Mouse (Mus musculus): Measurements from ENCODE around the gene Dscaml1. TPM values are rescaled to one million over a fixed set of nuclear protein-coding genes. Genes with fewer than 3 reads are reported as not detected.

Gene Dscaml1
- polyA plus RNA-seq, 2 experiments = not detected

GRCm38 (mm10) chr9:45500071-45500595 is 73.7 kb downstream of the Dscaml1 start:
- DNase-seq (ENCODE audit: low read depth in 3 of 3, low spot score in 3 of 3) (no peak), ATAC-seq (ENCODE audit: insufficient read depth) (no peak)
- H3K27me3 ChIP-seq (ENCODE audit: control insufficient read depth, insufficient read depth, low read length) = no peaks in the 10 kb centered on the region
- H3K36me3 ChIP-seq (replicated peaks; ENCODE audit: control insufficient read depth, insufficient read depth, low read depth) = no peaks in the 10 kb centered on the region
- no peak overlapping the region for H3K27ac ChIP-seq
- no peak overlapping the region for H3K9ac ChIP-seq (replicated peaks)
- WGBS (ENCODE audit: insufficient replicate concordance) = 51% methylated on average over 3 of the region's 3 CpGs
- no peak overlapping the region for H3K4me2 ChIP-seq (ENCODE audit: low read depth)
- no peak overlapping the region for H3K4me3 ChIP-seq (ENCODE audit: insufficient read depth in 1 of 2, low read depth in 2 of 2, low read length in 2 of 2)
- TF ChIP-seq CTCF (IDR thresholded peaks at IDR 0.05; ENCODE audit: low read depth) (no peak), EP300 (IDR thresholded peaks at IDR 0.05; ENCODE audit: low read depth) (no peak)
- no peaks in the 10 kb centered on the region for H3K9me3 ChIP-seq (ENCODE audit: control insufficient read depth, low read length)
- no peaks in the 10 kb centered on the region for H3K4me1 ChIP-seq (replicated peaks; ENCODE audit: control insufficient read depth in 2 of 2, insufficient read depth in 2 of 2, low read length in 1 of 2)

- Histone ChIP-seq H3K9ac (replicated peaks) (no peak overlapping the region), H3K27me3 (ENCODE audit: control insufficient read depth, insufficient read depth, low read length) (no peaks in the 10 kb centered on the region), H3K4me1 (replicated peaks; ENCODE audit: control insufficient read depth in 2 of 2, insufficient read depth in 2 of 2, low read length in 1 of 2) (peaks cover 0 to 9% of the 10 kb centered on the region in 2 experiments; a peak in 2 of 4 replicates), H3K4me3 (ENCODE audit: insufficient read depth in 1 of 2, low read depth in 2 of 2, low read length in 2 of 2) (no peak overlapping the region), H3K9me3 (ENCODE audit: control insufficient read depth, low read length) (no peaks in the 10 kb centered on the region), H3K27ac (no peak overlapping the region), H3K36me3 (replicated peaks; ENCODE audit: control insufficient read depth, insufficient read depth, low read depth) (no peaks in the 10 kb centered on the region), H3K4me2 (ENCODE audit: low read depth) (no peak overlapping the region)
- ATAC-seq (ENCODE audit: insufficient read depth) (no peak), DNase-seq (ENCODE audit: low read depth in 3 of 3, low spot score in 3 of 3) (no peak)
- 56% methylated on average over 5 of the region's 5 CpGs for WGBS (ENCODE audit: insufficient replicate concordance)
- no peak for TF ChIP-seq CTCF (IDR thresholded peaks at IDR 0.05; ENCODE audit: low read depth)
- TF ChIP-seq EP300 (IDR thresholded peaks at IDR 0.05; ENCODE audit: low read depth) = no peak
Measured at GRCm38 (mm10) chr9:45501295-45501927, 75.0 kb downstream of the Dscaml1 start.

GRCm38 (mm10) chr9:45501963-45502641 is 75.7 kb downstream of the Dscaml1 start:
- Histone ChIP-seq H3K27me3 (ENCODE audit: control insufficient read depth, insufficient read depth, low read length) (no peaks in the 10 kb centered on the region), H3K4me3 (ENCODE audit: insufficient read depth in 1 of 2, low read depth in 2 of 2, low read length in 2 of 2) (no peak overlapping the region), H3K4me1 (replicated peaks; ENCODE audit: control insufficient read depth in 2 of 2, insufficient read depth in 2 of 2, low read length in 1 of 2) (peaks cover 0 to 9% of the 10 kb centered on the region in 2 experiments; a peak in 2 of 4 replicates), H3K27ac (no peak overlapping the region), H3K9me3 (ENCODE audit: control insufficient read depth, low read length) (no peaks in the 10 kb centered on the region), H3K36me3 (replicated peaks; ENCODE audit: control insufficient read depth, insufficient read depth, low read depth) (no peaks in the 10 kb centered on the region), H3K9ac (replicated peaks) (no peak overlapping the region), H3K4me2 (ENCODE audit: low read depth) (no peak overlapping the region)
- no peak for TF ChIP-seq EP300 (IDR thresholded peaks at IDR 0.05; ENCODE audit: low read depth)
- TF ChIP-seq CTCF (IDR thresholded peaks at IDR 0.05; ENCODE audit: low read depth) = no peak
- DNase-seq (ENCODE audit: low read depth in 3 of 3, low spot score in 3 of 3) (no peak), ATAC-seq (ENCODE audit: insufficient read depth) (no peak)
- WGBS (ENCODE audit: insufficient replicate concordance) = 36% methylated on average over 14 of the region's 14 CpGs

GRCm38 (mm10) chr9:45504977-45505376 is 78.5 kb downstream of the Dscaml1 start:
- 59% methylated on average over 5 of the region's 5 CpGs for WGBS (ENCODE audit: insufficient replicate concordance)
- Histone ChIP-seq H3K9ac (replicated peaks) (no peak overlapping the region), H3K27me3 (ENCODE audit: control insufficient read depth, insufficient read depth, low read length) (no peaks in the 10 kb centered on the region), H3K27ac (no peak overlapping the region), H3K4me1 (replicated peaks; ENCODE audit: control insufficient read depth in 2 of 2, insufficient read depth in 2 of 2, low read length in 1 of 2) (peaks cover 0 to 9% of the 10 kb centered on the region in 2 experiments; a peak in 2 of 4 replicates), H3K9me3 (ENCODE audit: control insufficient read depth, low read length) (no peaks in the 10 kb centered on the region), H3K4me2 (ENCODE audit: low read depth) (no peak overlapping the region), H3K4me3 (ENCODE audit: insufficient read depth in 1 of 2, low read depth in 2 of 2, low read length in 2 of 2) (no peak overlapping the region), H3K36me3 (replicated peaks; ENCODE audit: control insufficient read depth, insufficient read depth, low read depth) (no peaks in the 10 kb centered on the region)
- DNase-seq (ENCODE audit: low read depth in 3 of 3, low spot score in 3 of 3) (no peak), ATAC-seq (ENCODE audit: insufficient read depth) (no peak)
- TF ChIP-seq CTCF (IDR thresholded peaks at IDR 0.05; ENCODE audit: low read depth) = no peak
- TF ChIP-seq EP300 (IDR thresholded peaks at IDR 0.05; ENCODE audit: low read depth) = no peak

GRCm38 (mm10) chr9:45505487-45505939 is 79.1 kb downstream of the Dscaml1 start:
- Histone ChIP-seq H3K4me1 (replicated peaks; ENCODE audit: control insufficient read depth in 2 of 2, insufficient read depth in 2 of 2, low read length in 1 of 2) (peaks cover 0 to 9% of the 10 kb centered on the region in 2 experiments; a peak in 2 of 4 replicates), H3K27ac (no peak overlapping the region), H3K4me3 (ENCODE audit: insufficient read depth in 1 of 2, low read depth in 2 of 2, low read length in 2 of 2) (no peak overlapping the region), H3K9ac (replicated peaks) (no peak overlapping the region), H3K9me3 (ENCODE audit: control insufficient read depth, low read length) (no peaks in the 10 kb centered on the region), H3K36me3 (replicated peaks; ENCODE audit: control insufficient read depth, insufficient read depth, low read depth) (no peaks in the 10 kb centered on the region), H3K4me2 (ENCODE audit: low read depth) (no peak overlapping the region), H3K27me3 (ENCODE audit: control insufficient read depth, insufficient read depth, low read length) (no peaks in the 10 kb centered on the region)
- WGBS (ENCODE audit: insufficient replicate concordance) = 13% methylated on average over 4 of the region's 4 CpGs
- no peak for TF ChIP-seq CTCF (IDR thresholded peaks at IDR 0.05; ENCODE audit: low read depth)
- TF ChIP-seq EP300 (IDR thresholded peaks at IDR 0.05; ENCODE audit: low read depth) = no peak
- DNase-seq (ENCODE audit: low read depth in 3 of 3, low spot score in 3 of 3) = peak in 2 of 3 experiments; percentile 2 to 17
- peak; percentile 74 for ATAC-seq (ENCODE audit: insufficient read depth)
